Mouse (Mus musculus) heart, adult 11 months (tissue): ENCODE data around the gene Spns3.

Experiments
- DNase-seq: peaks from one replicate; pipeline ENCODE4 v3.0.0; 2022

Gene Spns3

DNA sequence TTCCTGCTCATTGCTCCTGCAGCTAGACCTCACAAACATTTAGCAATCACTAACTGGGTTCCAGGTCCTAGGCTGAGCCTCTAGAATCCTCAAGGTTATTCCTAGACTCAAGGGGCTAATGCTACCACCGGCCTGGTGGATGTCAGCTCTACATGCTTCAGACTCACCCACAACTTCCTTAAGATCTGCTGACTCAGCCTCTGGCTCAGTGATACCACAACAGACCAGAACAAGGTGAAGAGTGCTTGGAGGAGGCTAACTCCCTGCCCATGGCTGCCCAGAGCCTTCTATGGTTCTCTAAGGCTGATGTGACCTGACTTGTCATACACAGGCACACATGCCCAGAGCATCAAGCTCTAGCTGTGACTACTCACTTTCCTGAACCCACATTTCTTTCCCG, 70.8 kb downstream of the Spns3 start:
- no peak for DNase-seq

DNA sequence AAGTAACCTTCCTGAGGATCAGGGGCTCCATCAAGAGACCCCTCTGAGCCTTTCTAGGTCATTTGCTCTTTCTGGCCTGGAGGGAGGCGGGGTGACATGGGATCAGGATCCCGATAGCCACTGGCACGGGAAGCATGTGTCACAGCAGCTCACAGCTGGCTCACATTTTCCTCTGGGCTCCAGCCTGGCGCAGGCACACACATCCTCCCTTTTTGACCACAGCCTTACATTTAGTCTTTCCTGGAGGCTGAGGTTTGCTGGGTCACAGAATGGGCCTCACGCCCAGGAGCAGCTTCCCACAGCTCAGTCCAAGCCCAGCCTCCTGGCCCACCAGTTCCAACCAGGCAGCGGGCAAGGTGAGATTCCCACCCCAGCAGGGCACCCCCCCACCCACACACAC, 72.1 kb downstream of the Spns3 start:
- peak; percentile 96 for DNase-seq

DNA sequence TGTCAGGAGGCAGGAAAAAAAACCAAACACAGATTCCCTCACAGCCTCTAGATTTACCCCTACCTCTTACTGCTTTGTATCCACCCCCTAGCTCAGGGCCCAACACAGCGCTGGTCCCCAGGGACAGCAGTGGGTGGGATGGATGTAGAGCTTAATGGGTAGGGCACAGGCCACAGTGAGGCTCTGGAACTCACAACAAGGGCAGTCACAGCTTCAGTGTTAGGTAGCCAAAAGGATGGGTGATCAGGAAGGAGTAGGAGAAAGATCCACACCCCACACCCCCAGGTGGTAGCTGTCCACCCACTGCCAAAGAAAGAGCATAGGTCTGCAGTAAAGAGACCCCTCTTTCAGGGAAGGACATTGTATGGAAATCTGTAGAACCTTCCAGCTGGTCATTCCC, 72.7 kb downstream of the Spns3 start:
- DNase-seq, result peak; percentile 93

DNA sequence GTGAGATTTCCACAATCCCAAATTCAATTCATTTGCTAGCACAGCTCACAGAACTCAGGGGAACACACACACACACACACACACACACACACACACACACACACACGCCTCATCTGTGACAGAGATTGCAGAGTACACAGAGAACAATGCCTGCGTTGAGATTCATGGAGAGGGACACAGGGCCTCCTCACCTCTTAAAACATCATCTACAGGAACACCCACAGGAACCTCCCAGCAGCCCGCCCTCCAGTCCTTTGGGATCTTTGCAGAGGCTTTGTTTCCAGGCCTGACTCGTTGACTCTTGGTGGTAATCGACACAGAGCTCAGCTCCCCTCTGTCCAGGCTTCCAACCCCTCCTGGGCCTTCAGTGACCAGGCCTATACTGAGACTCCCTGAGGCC, 73.1 kb downstream of the Spns3 start:
- DNase-seq, result peak; percentile 98

DNA sequence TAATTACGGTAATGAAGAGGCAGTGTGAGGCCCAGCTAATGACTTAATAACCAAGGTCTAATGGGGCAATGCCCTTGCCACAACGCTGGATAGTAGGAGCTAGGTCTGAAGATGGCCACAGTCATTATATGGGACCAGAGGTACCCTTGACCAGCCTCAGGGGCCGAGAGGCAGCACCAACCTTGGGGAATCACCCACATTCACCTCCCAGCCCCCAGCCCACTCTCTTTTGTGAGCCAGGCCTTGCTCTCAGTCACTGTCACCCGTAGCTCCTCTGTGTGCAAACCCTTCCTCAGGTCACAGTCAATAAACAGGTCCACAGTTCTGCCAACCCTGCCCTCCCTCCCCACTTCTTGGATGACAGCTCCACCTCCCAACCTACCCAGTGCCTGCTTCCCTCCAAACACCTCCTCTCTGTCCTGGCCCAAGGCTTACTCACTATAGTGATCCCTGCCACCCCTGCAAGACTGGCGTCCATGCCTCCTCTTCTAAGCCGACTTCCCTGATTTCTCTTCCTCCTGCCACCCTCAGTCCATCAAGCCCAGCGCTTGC, 74.2 kb downstream of the Spns3 start:
- peak; percentile 91 for DNase-seq

DNA sequence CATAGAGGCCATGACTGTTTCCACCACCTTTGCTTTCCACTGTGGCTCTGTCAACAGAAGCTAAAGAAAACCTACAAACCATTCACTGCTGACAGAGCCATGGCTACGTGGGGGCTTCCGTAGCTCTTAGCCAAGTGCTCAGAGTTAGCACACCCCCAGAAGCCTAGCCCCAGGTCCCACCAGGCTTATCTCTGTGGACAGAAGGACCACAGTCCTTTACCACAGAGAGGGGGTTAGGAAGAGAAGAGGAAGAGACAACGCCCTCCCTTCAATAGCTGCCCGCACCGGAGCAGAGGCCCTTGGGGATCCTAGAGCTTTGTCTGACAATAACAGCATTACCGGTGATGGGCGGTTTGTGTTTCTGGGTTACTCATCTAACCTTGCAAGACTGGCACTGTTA, 74.9 kb downstream of the Spns3 start:
- peak; percentile 97 for DNase-seq

DNA sequence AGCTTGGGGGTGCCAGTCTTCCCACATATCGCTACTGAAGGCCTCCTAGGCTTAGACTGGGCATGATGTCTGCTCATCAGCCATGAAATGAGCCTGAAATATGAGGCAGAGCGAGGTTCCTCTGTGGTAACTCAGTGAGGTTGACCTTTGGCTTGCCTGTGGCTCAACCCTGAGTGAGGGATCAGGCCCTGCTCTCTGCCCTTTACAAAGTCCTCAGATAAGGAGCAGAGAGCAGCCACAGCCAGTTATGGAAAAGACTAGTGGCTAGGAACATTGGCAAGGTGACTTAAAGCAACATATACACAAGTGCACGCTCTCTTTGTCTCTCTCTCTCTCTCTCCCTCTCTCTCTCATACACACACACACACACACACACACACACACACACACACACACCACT, 75.4 kb downstream of the Spns3 start:
- no peak for DNase-seq

DNA sequence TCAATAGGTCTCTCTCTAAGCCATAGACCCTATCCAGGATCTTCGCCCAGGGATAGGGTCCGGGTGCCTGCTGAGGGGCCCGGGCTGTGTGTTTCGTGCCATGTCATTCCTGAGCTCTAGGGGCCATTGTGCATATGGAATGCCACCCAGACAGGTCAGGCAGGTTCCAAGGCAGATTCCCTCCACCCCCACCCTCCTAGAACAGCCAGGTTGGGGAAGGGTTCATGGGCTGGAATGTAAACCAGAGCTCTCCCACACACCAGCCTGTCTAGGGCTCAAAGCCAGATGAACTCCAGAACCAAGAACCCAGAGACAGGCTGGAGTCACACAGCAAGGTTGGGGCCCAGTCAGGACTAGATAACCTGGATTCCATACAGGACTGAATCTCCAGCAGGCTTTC, 76.8 kb downstream of the Spns3 start:
- DNase-seq, result no peak

DNA sequence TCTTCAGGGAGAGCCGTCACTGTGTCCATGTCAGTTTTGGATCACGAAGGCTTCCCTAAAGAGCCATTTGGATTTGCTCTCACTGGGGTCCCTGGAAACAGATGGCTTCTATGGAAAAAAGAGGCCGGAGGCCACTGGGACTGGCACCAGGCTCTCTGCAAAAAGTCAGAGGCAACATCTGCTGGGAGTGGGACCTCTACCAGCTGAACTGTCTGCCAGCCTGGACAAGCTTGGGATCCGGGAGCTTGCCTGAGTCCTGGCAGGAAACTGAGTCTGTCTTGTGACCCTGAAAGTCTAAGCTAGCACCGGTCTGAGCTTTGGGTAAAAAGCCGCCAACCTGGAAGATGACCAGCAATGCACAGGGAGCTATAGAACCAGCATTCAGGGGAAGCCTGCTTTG, 78.9 kb downstream of the Spns3 start:
- no peak for DNase-seq

DNA sequence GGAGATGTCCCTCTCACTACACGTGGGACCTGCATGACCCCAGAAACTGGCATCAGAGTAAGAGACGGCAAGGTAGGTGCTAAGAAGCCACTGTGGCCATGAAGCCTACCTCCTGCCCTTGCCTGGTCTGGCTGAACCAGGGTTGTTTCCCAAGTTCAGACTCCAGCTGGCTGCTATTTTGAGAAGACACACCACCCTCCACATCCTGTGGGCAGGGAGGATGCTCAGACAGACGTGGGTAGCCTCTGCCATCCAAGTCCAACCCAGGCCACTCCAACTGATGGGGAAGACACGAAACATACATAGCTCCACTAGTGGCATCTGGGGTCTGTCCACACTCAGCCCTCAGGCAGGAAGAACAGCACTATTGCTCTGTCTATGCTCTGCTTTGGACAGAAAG, 80.3 kb downstream of the Spns3 start:
- DNase-seq, result no peak

DNA sequence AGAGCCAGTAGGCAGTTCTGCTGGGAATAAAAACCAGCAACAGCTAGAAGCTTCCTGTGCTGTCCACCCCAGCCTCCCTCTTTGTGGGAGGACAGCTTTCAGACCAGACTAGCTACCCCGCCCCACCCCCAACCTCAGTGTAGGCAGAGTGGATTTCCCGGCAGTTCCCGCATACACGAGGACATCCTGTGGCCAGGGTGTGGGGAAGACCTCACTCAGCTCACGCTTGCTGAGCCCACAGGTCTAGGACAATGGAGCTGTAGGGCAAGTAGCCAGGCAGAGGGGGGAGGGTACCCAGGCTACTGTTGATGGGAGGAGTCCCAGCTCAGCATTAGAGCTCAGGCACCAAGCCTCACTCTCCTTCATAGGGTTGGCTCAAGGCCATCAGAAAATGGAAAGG, 81.1 kb downstream of the Spns3 start:
- peak; percentile 99 for DNase-seq

DNA sequence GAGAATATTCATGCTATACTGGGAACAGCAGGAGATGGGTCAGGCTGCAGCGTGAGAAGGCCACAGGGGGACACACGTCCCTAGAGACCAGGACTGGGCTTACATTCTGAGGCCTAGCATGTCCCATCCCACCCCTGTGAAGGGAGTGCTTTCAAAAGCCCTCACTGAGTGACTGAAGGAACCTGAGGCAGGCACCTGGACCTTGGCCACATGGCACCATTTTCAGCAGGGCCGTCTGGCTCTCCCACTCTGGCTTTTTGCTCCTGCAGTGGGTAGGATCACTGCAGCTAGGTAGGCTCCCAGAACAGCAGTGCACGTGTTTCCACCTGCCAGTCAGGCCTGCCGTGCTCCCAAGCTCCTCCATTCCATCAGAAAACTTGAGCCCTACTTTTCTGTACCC, 81.8 kb downstream of the Spns3 start:
- DNase-seq, result no peak

DNA sequence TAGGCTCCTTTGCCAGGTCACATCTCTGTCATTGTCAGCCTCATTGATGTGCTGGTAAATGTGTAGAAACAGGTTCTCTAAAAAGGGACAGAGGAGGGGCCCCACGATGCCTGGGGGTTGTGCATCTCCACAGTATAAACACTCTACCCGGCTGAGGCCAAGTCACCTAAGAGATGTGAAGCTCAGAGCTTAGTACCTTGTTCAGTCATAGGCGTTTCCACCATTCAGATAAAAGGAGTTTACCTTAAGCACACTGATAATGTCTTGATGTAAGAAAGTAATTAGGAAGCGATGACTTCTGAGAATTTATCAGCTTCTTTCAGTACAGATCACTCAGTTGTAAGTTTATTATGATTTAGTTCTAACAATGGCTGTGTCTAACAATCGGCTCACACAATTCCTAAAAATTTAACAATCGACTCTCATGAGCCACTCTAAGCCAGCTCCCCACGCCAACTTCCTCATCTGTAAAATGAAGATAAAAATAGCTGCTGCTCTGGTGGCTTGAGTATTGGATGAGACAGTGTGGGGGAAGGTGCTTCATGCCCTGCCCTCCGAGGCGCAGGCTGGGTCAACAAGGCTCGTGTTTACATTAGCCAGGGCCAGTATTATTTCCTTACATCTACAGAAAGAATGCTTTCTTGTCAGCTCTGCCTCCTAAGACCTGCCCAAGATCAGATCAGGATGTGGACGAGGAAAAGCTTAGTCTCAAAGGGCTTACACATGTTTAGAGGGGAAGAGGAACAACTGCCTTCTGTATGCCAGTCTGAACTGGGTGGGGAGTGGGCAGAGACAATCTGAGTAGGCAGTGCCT, 83.4 kb downstream of the Spns3 start:
- peak; percentile 96 for DNase-seq

DNA sequence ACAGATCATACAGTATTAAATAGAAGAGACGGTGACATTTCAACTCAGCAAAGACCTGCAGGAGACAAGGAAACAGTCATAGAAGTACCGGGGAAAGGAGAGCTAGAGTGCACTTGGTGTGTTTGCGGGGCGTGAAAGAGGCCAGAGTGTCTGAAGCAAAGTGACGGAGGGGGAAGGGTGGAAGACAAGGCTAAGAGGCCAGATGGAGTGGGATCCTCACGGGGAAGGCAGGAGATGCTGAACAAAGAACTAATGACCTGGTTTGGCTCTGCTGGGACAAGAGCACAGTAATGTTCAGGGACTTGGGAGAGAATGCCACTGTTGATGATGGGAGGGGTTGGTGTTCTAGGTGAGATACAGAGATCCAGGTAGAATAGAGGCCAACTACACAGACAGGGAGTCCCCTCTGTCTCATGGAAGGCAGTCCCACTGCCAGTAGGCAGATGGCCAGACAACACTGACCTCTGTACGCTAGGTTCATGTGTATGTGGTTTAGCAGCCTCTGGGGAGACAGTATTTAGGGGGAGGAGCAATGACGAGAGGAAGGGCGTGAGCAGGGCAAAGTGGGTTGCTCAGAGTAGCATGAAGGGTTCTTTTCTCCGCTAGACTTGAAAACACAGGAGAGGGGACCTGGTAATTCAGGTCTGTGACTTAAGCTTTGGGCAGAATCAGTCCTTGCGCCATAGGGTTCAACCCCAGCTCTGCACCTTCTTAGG, 84.2 kb downstream of the Spns3 start:
- DNase-seq, result no peak

DNA sequence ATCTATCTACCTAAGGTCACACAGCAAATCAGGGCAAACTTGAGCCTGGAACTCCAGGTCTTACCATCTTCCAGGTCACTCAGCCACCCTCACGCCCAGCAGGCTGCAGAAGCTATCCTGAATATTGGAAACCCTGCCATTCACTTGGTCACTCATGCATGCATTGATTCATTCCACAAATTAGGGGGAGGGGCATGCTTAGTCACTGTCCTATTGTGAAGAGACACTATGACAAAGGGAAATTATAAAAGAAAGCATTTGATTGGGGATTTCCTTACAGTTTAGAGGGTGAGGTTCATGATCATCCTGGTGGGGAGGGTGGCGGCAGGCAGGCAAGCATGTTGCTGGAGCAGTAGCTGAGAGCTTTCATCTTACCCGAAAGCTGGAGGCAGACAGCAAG, 85.5 kb downstream of the Spns3 start:
- no peak for DNase-seq

DNA sequence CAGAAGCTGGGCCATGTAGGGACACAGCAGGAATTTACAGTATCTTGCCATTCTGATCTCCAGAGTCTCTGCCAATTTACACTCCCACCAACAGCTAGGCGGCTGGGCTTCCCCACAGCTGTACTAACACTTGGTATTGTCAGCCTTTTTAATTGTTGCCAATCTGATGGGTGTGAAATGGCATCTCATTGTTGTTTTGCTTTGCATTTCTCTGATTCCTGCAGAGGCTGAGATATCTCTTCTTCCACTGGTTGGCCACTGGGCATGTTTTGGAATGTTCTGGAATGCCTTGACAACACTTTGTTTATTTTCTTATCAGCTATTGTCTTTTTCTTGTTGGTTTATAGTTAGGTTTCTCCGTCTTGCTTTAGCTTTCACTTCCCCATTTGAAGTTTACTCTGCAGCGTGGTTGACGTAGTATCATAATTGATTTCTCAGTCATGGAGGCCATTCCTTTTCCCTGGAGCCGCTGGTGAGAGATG, 88.8 kb downstream of the Spns3 start:
- DNase-seq, result peak; percentile 95

DNA sequence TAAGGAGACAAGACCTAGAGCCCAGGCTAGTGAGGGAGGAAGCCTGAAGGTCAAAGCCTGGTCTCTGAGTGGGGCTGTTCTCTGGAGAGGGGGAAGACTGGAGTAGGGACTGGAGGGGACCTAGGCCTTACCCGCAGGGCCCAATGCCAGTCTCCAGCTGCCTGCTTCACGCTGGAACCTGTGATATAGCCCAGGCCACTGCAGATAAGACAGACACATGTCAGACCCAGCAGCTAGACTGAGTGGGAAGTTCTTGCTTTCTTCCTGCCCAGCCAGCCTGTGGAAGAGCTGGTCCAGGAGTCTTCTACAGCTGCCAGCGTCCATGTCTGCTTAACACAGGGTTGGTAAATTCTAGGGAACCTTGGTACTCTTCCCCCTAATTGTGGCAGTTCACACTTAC, 91.8 kb downstream of the Spns3 start:
- no peak for DNase-seq

DNA sequence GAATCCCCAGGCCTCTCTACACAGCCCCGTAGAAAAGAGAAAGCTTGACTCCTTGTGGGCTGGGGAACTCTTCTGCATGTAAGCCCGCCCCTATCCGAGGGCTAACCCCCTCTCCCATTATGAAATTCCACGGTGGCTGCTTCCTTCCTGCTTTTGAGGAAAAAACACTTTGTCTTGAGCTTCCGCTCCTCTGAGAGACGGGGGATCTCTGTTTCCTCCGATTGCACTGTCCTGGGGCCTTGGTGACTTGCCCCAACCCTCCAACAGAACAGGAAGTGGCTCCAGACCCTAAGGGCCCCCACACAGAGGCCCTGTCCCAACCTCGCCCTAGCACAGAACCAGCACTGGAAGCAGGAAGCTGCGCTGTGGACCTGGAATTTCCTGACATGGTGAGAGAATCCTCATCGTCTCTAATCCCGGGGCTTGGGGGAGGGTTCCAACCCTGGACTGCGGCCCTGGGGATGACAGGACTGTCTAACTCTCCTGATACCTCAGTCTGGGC, 92.3 kb downstream of the Spns3 start:
- peak; percentile 99 for DNase-seq

DNA sequence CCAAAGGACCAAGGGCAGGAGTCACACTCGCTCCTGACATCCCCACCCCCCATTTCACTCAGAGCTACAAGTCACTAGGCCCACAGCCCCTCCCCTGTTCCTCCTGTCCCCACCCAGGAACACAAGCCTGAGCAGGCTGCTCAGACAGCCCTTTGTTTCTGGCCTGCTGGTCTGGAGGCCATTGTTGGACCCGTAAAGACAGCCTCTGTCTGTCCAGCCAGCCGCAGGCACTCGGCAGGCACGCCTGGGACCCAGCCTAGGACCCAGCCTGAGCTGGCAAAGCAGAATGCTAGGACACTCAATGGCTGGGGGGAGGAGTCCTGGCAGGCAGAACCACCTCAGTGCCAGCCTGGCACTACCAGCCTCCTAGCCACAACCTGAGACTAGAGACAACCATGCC, 94.6 kb downstream of the Spns3 start:
- no peak for DNase-seq

DNA sequence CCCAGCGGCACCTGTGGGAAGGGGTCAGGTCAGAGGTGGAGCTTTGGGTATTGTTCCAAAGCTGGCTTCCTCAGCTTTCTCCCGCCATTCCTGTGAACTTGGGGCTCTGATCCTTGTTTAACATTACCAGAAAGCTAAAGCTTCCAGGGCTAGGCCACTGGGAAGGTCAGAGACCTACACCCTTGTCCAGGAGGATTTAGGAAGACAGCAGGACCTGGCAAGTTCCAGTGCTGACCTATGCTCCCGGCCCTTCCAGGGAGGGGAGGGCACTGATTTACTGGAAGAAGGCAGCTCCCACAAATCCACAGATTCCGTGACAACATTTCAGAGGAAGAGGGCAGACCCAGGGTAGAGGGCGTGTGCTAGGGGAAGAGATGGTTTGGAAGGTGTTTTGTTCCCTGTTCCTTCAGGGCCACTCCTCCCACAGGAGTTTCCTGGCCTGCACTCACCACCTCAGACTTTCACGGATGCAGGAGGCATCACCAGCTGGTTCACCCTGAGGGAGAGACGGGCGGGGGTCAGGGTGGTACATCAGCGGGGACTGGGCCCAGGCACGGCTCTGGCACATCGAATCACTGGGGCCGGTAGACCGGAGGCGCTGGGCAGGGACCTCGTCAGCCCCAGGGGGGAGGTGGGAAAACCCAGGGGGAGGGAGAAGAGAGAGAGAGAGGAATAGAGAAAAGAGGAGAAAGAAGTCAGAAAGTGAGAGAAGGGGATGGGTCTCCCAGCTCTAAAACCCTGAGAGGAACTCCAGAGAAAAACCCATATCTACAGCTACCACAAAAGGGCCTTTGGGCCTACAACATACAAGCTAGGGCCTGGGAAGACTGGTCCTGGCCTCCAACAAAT, 97.0 kb downstream of the Spns3 start:
- DNase-seq, result peak; percentile 94

DNA sequence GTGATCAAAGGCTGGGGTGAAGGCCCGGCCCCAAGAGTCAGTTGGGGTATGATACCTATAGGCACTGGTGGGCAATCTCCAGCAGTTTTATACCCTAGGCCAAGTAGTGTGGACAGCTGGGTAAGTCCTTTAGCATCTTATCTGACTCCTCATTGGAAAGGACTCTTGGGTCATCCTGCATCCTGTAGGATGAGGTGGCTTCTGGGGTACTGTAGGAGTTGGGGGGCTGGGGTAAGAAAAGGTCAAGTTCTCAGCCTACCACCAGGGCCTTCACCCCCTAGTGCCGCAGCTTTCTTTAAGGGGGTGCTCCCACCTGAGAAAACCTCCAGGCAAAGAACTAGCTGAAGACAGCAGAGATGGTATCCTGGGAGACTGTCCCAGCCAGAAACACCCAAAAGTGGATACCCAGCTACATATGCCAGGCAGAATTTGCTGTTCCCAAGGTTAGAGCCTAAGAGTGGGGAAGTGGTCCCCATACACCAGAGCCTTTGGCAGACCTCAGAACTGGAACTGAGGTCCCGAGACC, 98.1 kb downstream of the Spns3 start:
- no peak for DNase-seq

DNA sequence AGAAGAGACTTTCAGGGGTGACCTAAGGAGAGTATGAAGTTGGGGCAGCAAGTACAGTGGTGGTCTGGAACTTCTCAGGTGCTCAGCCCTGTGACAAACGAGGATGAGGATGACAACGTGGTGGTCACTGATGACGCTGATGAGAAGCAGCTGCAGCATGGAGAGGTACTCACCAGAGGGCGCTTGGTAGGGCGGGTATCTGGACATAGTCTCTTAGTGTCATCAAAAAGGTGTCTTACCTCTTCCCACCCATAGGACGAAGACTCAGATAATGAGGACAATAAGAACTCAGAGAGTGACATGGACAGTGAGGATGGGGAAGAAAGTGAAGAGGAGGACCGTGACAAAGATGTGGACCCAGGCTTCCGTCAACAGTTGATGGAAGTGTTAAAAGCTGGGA, 102.8 kb downstream of the Spns3 start:
- no peak for DNase-seq
